Mouse (Mus musculus): Measurements from ENCODE around the gene Uaca.

DNA sequence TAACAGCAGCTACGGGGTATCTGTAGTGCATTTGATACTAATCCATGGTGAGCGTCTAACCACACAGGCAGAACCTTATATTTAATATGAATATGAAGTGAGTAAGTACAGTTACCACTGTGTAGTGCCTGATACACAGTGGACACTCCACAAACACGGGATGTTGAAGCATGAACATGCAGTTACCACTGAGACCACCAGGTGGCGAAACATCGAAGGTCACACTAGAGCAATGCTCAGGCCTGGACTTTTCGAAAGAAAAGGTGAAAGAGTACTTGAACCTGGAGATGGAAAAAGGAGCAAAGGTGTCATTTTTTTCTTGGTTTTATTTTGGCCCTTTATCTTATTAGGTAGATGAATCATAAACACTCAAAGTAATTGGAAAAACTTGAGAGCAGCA lies 38.1 kb upstream of the Uaca start:
- peak; percentile 45; the same call in 1 of the 2 replicates for TF ChIP-seq CTCF (IDR thresholded peaks at IDR 0.05; ENCODE audit: control insufficient read depth, insufficient read depth, insufficient replicate concordance, low read depth, low read length)
- TF ChIP-seq POLR2A (IDR thresholded peaks at IDR 0.05; ENCODE audit: control insufficient read depth, low read depth, low read length), result no peak
